Mouse (Mus musculus) liver, embryonic 14.5 days (tissue): Measurements from ENCODE around the gene Krtap28-13. TPM values are rescaled to one million over a fixed set of nuclear protein-coding genes. Genes with fewer than 3 reads are reported as not detected.
A peak's percentile ranks its signal among the peaks of the same experiment; 100 is the strongest.

Source experiments
- ATAC-seq: fragments of 200-750 bp; cut with Nextera tagmentation; 2 replicates; pipeline ENCODE4 v1.8.0; 2017; ENCODE audit warnings: moderate number of reproducible peaks, mild to moderate bottlenecking, moderate library complexity; ENCODE audit not compliant: insufficient read depth
- DNase-seq, 3 experiments: peaks; one replicate each; pipeline ENCODE4 v3.0.0-alpha.2; 2012 to 2013; ENCODE audit warnings: low read depth in 3 of 3, low spot score in 3 of 3
- H3K27ac ChIP-seq: fragments of 300-500 bp; sonication (generic); 2 replicates; pipeline ENCODE4 v1.5.1; 2014; ENCODE audit warnings: moderate library complexity, mild to moderate bottlenecking, control low read depth, inconsistent platforms
- H3K27me3 ChIP-seq: fragments of 300-500 bp; sonication (generic); 2 replicates; pipeline ENCODE4 v1.6.1; 2014; ENCODE audit warnings: mild to moderate bottlenecking, low read length, moderate library complexity; ENCODE audit not compliant: control insufficient read depth, insufficient read depth
- H3K36me3 ChIP-seq: fragments of 300-500 bp; sonication (generic); replicated peaks from 2 replicates; pipeline ENCODE4 v1.6.1; 2014; ENCODE audit warnings: low read depth; ENCODE audit not compliant: control insufficient read depth, insufficient read depth
- H3K4me1 ChIP-seq, 2 experiments: fragments of 200-500 bp in 1 of 2; fragments of 300-500 bp in 1 of 2; sonication (generic) in 1 of 2; replicated peaks; 2 replicates each; pipeline ENCODE4 v1.6.1; 2012 to 2014; ENCODE audit warnings: antibody characterized with exemption in 1 of 2, inconsistent platforms in 1 of 2, low read length in 1 of 2; ENCODE audit not compliant: control insufficient read depth in 2 of 2, insufficient read depth in 2 of 2
- H3K4me2 ChIP-seq: fragments of 300-500 bp; sonication (generic); 2 replicates; pipeline ENCODE4 v1.6.1; 2014; ENCODE audit warnings: low read depth, mild to moderate bottlenecking, control low read depth, moderate library complexity
- H3K4me3 ChIP-seq, 2 experiments: fragments of 200-500 bp in 1 of 2; fragments of 300-500 bp in 1 of 2; sonication (generic) in 1 of 2; 2 replicates each; pipeline ENCODE4 v1.5.1; 2012 to 2014; ENCODE audit warnings: low read depth in 2 of 2, low read length in 2 of 2, mild to moderate bottlenecking in 2 of 2, control low read depth in 1 of 2, inconsistent platforms in 1 of 2, moderate library complexity in 1 of 2; ENCODE audit not compliant: insufficient read depth in 1 of 2
- H3K9ac ChIP-seq: fragments of 300-500 bp; sonication (generic); replicated peaks from 2 replicates; pipeline ENCODE4 v1.6.1; 2014; ENCODE audit warnings: mild to moderate bottlenecking, control low read depth, moderate library complexity
- H3K9me3 ChIP-seq: fragments of 300-500 bp; sonication (generic); 2 replicates; pipeline ENCODE4 v1.6.1; 2016; ENCODE audit warnings: low read length, mixed read lengths; ENCODE audit not compliant: control insufficient read depth
- CTCF ChIP-seq: IDR thresholded peaks from 2 replicates; pipeline ENCODE4 v1.5.1; 2016; ENCODE audit warnings: antibody characterized with exemption, low read depth, control low read depth
- EP300 ChIP-seq: IDR thresholded peaks from 2 replicates; pipeline ENCODE4 v1.6.1; 2016; ENCODE audit warnings: antibody characterized with exemption, low read depth
- WGBS: fragments of 180-500 bp; shearing (Covaris S2); extraction: QIAGEN DNeasy Blood & Tissue Kit; methylation state at CpG from one replicate; pipeline ENCODE4 v1.1.7; 2014; ENCODE audit not compliant: insufficient replicate concordance; 5-methylcytosine and 5-hydroxymethylcytosine counted together
- polyA plus RNA-seq, 2 experiments: library from polyadenylated mRNA; depleted of rRNA in 1 of 2; stranded (reverse) in 1 of 2; unstranded in 1 of 2; fragments of >200 nt; fragmentation: Nextera tagmentation in 1 of 2; extraction: Ambion mirVana in 1 of 2; gene quantifications; 2 replicates each; pipeline versions ENCODE4 v1.2.1 to v1.2.3; 2012 to 2014

The Krtap28-13 gene
- polyA plus RNA-seq, 2 experiments = not detected

GRCm38 (mm10) chr1:83042380-83042779 is 18.4 kb upstream of the Krtap28-13 start, which contains the start of gene Krtap28-10:
Gene Krtap28-10 (minus strand): TSS chr1:83042480.
- no peak within 1 kb of the TSS for H3K9ac ChIP-seq
- TF ChIP-seq EP300 (no peak), CTCF (no peak)
- ATAC-seq = no peak

GRCm38 (mm10) chr1:83044882-83045427 is 15.8 kb upstream of the Krtap28-13 start, which contains the start of gene Gm47969:
Gene Gm47969 (plus strand): TSS chr1:83044932.
- Histone ChIP-seq H3K27ac (no peak within 1 kb of the TSS), H3K9ac (no peak within 1 kb of the TSS), H3K4me1 (no peaks in the 10 kb centered on the region), H3K27me3 (no peaks in the 10 kb centered on the region), H3K9me3 (no peaks in the 10 kb centered on the region), H3K36me3 (no peaks in the 10 kb centered on the region), H3K4me2 (no peak within 1 kb of the TSS), H3K4me3 (no peak within 1 kb of the TSS)
- TF ChIP-seq EP300 (no peak), CTCF (0 out of 2 replicates have a peak, but pooled peaks have one; percentile 16)
- no peak for DNase-seq
- ATAC-seq = no peak
- 28% methylated on average over 5 of the region's 5 CpGs for WGBS

More at GRCm38 (mm10) chr1:83042380-83042779, 18.4 kb upstream of the Krtap28-13 start, which contains the start of gene Krtap28-10:
- Histone ChIP-seq H3K4me1 (no peaks in the 10 kb centered on the region), H3K36me3 (no peaks in the 10 kb centered on the region), H3K27me3 (no peaks in the 10 kb centered on the region; the same call in 1 of the 2 replicates), H3K27ac (no peak within 1 kb of the TSS), H3K4me3 (no peak within 1 kb of the TSS), H3K9me3 (no peaks in the 10 kb centered on the region), H3K4me2 (no peak within 1 kb of the TSS)
- no peak for DNase-seq
- 49% methylated on average over 2 of the region's 2 CpGs for WGBS

- no peaks in the 10 kb centered on the region for H3K4me1 ChIP-seq
- no peaks in the 10 kb centered on the region for H3K27me3 ChIP-seq
- no peaks in the 10 kb centered on the region for H3K36me3 ChIP-seq
- TF ChIP-seq CTCF (no peak), EP300 (no peak)
- WGBS = 72% methylated on average over 1 of the region's 1 CpGs
- H3K27ac ChIP-seq = no peak overlapping the region
- no peak overlapping the region for H3K9ac ChIP-seq
- H3K9me3 ChIP-seq = no peaks in the 10 kb centered on the region
- ATAC-seq (no peak), DNase-seq (no peak)
- H3K4me2 ChIP-seq = no peak overlapping the region
- H3K4me3 ChIP-seq = no peak overlapping the region
Observed at GRCm38 (mm10) chr1:83058481-83058880, 2.2 kb upstream of the Krtap28-13 start.

GRCm38 (mm10) chr1:83059278-83059677 is 1.5 kb upstream of the Krtap28-13 start, which contains the start of gene A030005K14Rik:
Gene A030005K14Rik (minus strand): TSS chr1:83059378.
- TF ChIP-seq CTCF = no peak
- no peak for TF ChIP-seq EP300
- no peak within 1 kb of the TSS for H3K27ac ChIP-seq
- 71% methylated on average over 9 of the region's 9 CpGs for WGBS
- ATAC-seq (no peak), DNase-seq (no peak)
- H3K4me2 ChIP-seq = no peak within 1 kb of the TSS
- H3K36me3 ChIP-seq = no peaks in the 10 kb centered on the region
- H3K4me1 ChIP-seq = no peaks in the 10 kb centered on the region
- H3K27me3 ChIP-seq = no peaks in the 10 kb centered on the region
- no peak within 1 kb of the TSS for H3K9ac ChIP-seq
- no peak within 1 kb of the TSS for H3K4me3 ChIP-seq
- no peaks in the 10 kb centered on the region for H3K9me3 ChIP-seq

- ATAC-seq (no peak), DNase-seq (no peak)
- TF ChIP-seq EP300 = no peak
- TF ChIP-seq CTCF = peak; percentile 57
- H3K27ac ChIP-seq = no peak overlapping the region
- 11% methylated on average over 3 of the region's 3 CpGs for WGBS
- no peak overlapping the region for H3K4me3 ChIP-seq
- no peaks in the 10 kb centered on the region for H3K9me3 ChIP-seq
- no peak overlapping the region for H3K9ac ChIP-seq
- H3K4me2 ChIP-seq = no peak overlapping the region
- no peaks in the 10 kb centered on the region for H3K4me1 ChIP-seq
- H3K27me3 ChIP-seq = no peaks in the 10 kb centered on the region
- no peaks in the 10 kb centered on the region for H3K36me3 ChIP-seq
Observed at GRCm38 (mm10) chr1:83064851-83065250, 4.1 kb downstream of the Krtap28-13 start.
